Mouse (Mus musculus) midbrain, embryonic 15.5 days (tissue): ENCODE results near the gene Hes2. TPM values are rescaled to one million over a fixed set of nuclear protein-coding genes. Genes with fewer than 3 reads are reported as not detected.

ENCODE experiments used
- ATAC-seq: fragments of 200-750 bp; cut with Nextera tagmentation; replicated peaks from 2 replicates; pipeline ENCODE4 v1.8.0; 2017; ENCODE audit warnings: moderate TSS enrichment
- H3K27ac ChIP-seq: fragments of 300-500 bp; sonication (generic); 2 replicates; pipeline ENCODE4 v1.5.1; 2015; ENCODE audit warnings: mild to moderate bottlenecking, inconsistent platforms
- H3K27me3 ChIP-seq: fragments of 300-500 bp; sonication (generic); replicated peaks from 2 replicates; pipeline ENCODE4 v1.6.1; 2015; ENCODE audit warnings: inconsistent platforms
- H3K36me3 ChIP-seq: fragments of 300-500 bp; sonication (generic); replicated peaks from 2 replicates; pipeline ENCODE4 v1.6.1; 2015; ENCODE audit warnings: inconsistent platforms
- H3K4me1 ChIP-seq: fragments of 300-500 bp; sonication (generic); 2 replicates; pipeline ENCODE4 v1.6.1; 2015; ENCODE audit warnings: inconsistent platforms
- H3K4me2 ChIP-seq: fragments of 300-500 bp; sonication (generic); 2 replicates; pipeline ENCODE4 v1.6.1; 2015; ENCODE audit warnings: inconsistent platforms, mild to moderate bottlenecking, moderate library complexity
- H3K4me3 ChIP-seq: fragments of 300-500 bp; sonication (generic); 2 replicates; pipeline ENCODE4 v1.5.1; 2015; ENCODE audit warnings: mild to moderate bottlenecking, inconsistent platforms
- H3K9ac ChIP-seq: fragments of 300-500 bp; sonication (generic); 2 replicates; pipeline ENCODE4 v1.6.1; 2015; ENCODE audit warnings: mild to moderate bottlenecking, inconsistent platforms
- H3K9me3 ChIP-seq: fragments of 300-500 bp; sonication (generic); 2 replicates; pipeline ENCODE4 v1.6.1; 2016; ENCODE audit warnings: inconsistent platforms
- WGBS: fragments of 180-500 bp; shearing (Covaris S2); methylation state at CpG from one replicate; pipeline ENCODE4 v1.1.7; 2015; ENCODE audit warnings: mixed read lengths; 5-methylcytosine and 5-hydroxymethylcytosine counted together
- polyA plus RNA-seq: library from polyadenylated mRNA; unstranded; fragments of >200 nt; fragmentation: Nextera tagmentation; extraction: Ambion mirVana; gene quantifications from 2 replicates; pipeline ENCODE4 v1.2.1, GENCODE M21; 2015

Hes2 gene
- polyA plus RNA-seq, 1 experiment from 2014 or later: not detected

DNA sequence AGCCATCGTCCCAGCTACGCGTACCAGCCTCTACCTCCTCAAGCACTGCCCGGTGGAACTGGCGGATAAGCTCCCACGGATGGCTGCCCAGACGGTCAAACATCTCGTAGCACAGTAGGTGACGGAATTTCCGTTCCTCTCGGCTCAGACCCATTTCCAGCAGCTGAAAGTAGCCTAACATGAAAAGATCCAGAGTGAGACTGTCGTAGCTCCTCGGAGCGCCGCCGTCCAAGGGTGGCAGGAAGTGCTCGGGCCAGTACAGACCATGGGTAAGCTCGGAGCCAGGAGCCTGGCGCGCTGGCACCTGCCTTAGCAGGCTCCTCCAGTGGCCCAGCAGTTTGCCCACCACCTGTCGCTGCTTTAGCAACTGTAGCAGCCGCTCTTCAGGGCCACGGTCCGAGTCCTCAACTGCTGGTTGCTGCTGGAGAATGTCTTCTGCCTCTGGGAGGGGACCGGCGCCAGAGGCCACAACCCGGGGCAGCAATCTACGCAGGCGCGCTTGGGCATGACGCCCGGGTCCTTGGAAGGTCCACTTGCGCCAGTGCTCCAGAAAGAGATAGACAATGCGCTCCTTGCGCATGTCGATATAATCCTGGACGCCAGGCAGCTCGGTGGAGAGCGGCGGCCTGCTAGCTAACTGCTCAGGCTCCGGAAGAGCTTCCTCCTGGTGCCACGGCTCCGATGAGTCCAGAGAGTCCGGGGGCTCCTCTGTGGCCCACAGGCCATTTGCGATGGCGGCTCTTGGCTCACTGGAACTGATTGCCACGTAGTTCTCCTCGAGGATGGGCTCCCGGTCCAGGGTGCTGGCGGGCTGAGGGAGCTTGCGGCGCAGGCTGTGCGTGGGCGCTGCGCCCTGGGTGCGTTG, 33.3 kb upstream of the Hes2 start:
- 2% methylated on average over 56 of the region's 56 CpGs for WGBS

GRCm38 (mm10) chr4:152126026-152126920, 32.4 kb upstream of the Hes2 start:
- ATAC-seq: no peak
- peaks cover 98% of the 10 kb centered on the region for H3K27me3 ChIP-seq
- peak overlapping the region; percentile 26 for H3K4me3 ChIP-seq
- no peak overlapping the region for H3K9ac ChIP-seq
- WGBS: 3% methylated on average over 65 of the region's 65 CpGs
- H3K9me3 ChIP-seq: no peaks in the 10 kb centered on the region
- peak overlapping the region; percentile 42 for H3K4me2 ChIP-seq
- H3K27ac ChIP-seq: no peak overlapping the region
- H3K4me1 ChIP-seq: peaks cover 29% of the 10 kb centered on the region
- no peaks in the 10 kb centered on the region for H3K36me3 ChIP-seq

More for the DNA sequence above, 33.3 kb upstream of the Hes2 start:
- no peak overlapping the region for H3K9ac ChIP-seq
- H3K27ac ChIP-seq: no peak overlapping the region
- H3K27me3 ChIP-seq: peaks cover 99% of the 10 kb centered on the region
- peaks cover 29% of the 10 kb centered on the region for H3K4me1 ChIP-seq
- ATAC-seq: no peak
- H3K4me2 ChIP-seq: peak overlapping the region; percentile 42
- H3K9me3 ChIP-seq: no peaks in the 10 kb centered on the region
- peak overlapping the region; percentile 26 for H3K4me3 ChIP-seq
- H3K36me3 ChIP-seq: no peaks in the 10 kb centered on the region

DNA sequence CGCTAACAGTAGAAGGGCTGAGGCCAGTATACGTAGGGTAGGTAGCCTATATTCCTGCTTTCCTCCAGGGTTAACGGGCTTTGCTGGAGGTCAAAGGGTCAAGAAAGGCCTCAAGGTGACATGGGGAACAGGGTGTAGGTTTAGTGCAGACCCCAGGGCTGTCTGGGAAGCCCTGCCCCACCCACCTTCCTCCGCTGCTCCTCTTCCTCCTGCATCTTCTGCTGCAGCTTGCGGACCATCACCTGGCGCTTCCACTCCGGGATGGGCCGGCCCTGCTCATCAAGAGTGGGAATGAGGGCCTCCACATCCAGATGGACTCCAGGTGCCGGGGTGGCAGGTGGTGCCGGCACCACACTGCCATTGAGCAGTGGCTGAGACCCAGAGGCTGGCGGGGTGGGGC, 30.8 kb upstream of the Hes2 start:
- no peak overlapping the region for H3K4me2 ChIP-seq
- no peak for ATAC-seq

DNA sequence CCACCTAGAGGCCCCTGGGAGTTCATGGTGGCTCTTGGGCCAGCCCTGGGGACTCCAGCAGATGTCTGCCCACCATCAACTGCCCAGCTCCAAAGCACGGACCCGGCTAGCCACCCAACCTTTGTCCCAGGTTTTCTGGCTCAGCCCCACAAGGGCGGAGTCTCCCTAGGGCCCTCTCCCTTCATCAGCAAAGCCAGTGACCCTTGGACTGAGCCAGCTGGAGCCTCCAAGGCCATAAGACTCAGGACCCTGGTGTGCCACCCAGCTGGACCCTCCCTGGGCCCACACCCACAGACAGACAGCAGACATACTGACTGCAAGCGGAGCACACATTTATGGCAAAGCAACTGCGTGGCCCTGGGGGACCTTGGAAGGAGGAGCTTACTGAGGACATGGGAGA, 29.9 kb upstream of the Hes2 start:
- no peak for ATAC-seq
- H3K27me3 ChIP-seq: peaks cover 98% of the 10 kb centered on the region
- 54% methylated on average over 5 of the region's 5 CpGs for WGBS

More for the DNA sequence above, 30.8 kb upstream of the Hes2 start:
- Histone ChIP-seq H3K36me3 (no peaks in the 10 kb centered on the region), H3K4me3 (no peak overlapping the region), H3K27ac (no peak overlapping the region), H3K9me3 (no peaks in the 10 kb centered on the region), H3K4me1 (peaks cover 35% of the 10 kb centered on the region), H3K27me3 (peaks cover 98% of the 10 kb centered on the region), H3K9ac (no peak overlapping the region)
- 75% methylated on average over 11 of the region's 11 CpGs for WGBS

DNA sequence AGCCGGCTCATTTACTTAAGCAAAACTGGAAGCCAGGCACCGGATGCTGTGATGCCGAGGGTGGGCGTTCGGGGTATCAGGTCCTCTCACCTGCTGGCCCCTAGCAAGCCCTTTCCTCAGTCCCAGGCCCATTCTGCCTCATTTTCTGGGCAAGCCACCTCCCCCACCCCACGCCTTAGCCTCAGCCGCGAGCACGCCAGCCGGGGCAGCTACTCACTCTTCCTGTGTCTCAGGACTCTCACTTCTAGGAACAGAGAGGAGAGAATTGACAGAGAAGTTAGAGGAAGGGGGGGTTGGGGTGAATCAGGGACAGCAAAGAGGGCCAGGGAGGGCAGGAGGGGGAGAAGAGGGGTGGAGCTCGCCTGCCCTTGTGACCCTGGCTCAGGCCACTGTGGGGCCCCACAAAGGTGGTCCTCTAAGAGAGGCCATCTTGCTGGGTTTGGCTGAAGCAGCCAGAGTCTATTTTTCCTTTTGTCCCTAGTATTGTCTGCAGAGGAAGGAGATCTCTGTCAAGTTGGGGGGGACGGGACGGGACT, 29.2 kb upstream of the Hes2 start:
- H3K27me3 ChIP-seq: peaks cover 98% of the 10 kb centered on the region
- H3K9ac ChIP-seq: no peak overlapping the region
- ATAC-seq: no peak
- H3K36me3 ChIP-seq: no peaks in the 10 kb centered on the region
- no peak overlapping the region for H3K4me3 ChIP-seq
- 28% methylated on average over 13 of the region's 13 CpGs for WGBS
- H3K4me2 ChIP-seq: no peak overlapping the region
- no peak overlapping the region for H3K27ac ChIP-seq
- H3K9me3 ChIP-seq: no peaks in the 10 kb centered on the region
- peaks cover 35% of the 10 kb centered on the region for H3K4me1 ChIP-seq

More for the DNA sequence above, 29.9 kb upstream of the Hes2 start:
- no peak overlapping the region for H3K27ac ChIP-seq
- H3K9me3 ChIP-seq: no peaks in the 10 kb centered on the region
- no peak overlapping the region for H3K4me3 ChIP-seq
- H3K4me2 ChIP-seq: no peak overlapping the region
- H3K36me3 ChIP-seq: no peaks in the 10 kb centered on the region
- no peak overlapping the region for H3K9ac ChIP-seq
- H3K4me1 ChIP-seq: peaks cover 35% of the 10 kb centered on the region

DNA sequence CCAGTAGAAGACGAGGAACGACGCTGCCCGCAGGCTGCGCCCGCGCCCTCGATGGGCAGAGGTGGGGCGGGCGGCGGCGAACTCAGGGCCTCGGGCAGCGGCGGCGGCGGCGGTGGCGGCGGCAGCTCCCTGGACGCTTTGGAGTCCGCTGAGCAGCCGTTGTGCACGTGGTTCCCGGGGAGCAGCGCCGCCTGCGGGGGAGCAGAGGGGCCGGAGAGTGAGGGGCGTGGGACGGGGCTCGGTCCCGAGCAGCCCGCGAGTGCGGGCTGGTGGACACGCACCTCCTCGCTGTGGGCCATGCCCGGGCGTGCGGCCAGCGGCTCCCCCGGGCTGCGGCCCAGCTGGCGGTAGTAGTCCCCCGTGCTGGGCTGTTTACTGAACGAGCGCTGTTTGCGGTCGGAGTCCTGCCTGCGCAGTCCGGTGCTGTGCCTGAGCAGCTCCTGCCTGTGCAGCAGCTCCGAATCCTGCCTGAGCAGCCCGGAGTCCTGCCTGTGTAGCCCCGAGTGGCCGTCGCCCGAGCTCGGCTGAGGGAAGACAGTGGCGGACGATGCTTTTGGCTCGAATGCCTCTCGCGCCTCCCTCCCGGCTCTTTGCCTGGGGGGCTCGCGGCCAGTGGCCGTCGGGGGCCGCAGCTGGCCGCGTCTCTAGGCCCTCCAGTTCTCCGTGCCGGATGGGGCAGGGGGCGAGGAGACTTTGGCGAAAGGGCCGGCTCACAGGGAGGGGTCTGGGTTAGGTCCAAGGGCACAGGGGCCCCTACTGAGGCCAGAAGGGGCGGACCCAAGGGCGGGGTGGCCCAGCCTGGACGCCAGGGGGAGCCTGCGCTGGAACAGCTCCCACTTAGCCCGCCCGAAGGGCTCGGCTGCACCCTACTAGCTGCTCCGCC, 27.7 kb upstream of the Hes2 start:
- Histone ChIP-seq H3K4me3 (peak overlapping the region; percentile 30), H3K9me3 (no peaks in the 10 kb centered on the region), H3K4me1 (peaks cover 25% of the 10 kb centered on the region), H3K36me3 (no peaks in the 10 kb centered on the region), H3K27me3 (peaks cover 84% of the 10 kb centered on the region), H3K9ac (peak overlapping the region; percentile 16; the same call in 1 of the 2 replicates), H3K27ac (no peak overlapping the region), H3K4me2 (peak overlapping the region; percentile 56)
- ATAC-seq: peak; percentile 77
- WGBS: under 1% methylated on average over 58 of the region's 85 CpGs

- H3K4me2 ChIP-seq: peak overlapping the region; percentile 56; the same call in 1 of the 2 replicates
- no peaks in the 10 kb centered on the region for H3K9me3 ChIP-seq
- peaks cover 76% of the 10 kb centered on the region for H3K27me3 ChIP-seq
- no peak overlapping the region for H3K27ac ChIP-seq
- no peak for ATAC-seq
- H3K9ac ChIP-seq: no peak overlapping the region
- H3K4me3 ChIP-seq: 0 out of 2 replicates have a peak overlapping the region, but pooled peaks have one; percentile 30
- 6% methylated on average over 50 of the region's 50 CpGs for WGBS
- H3K4me1 ChIP-seq: peaks cover 17% of the 10 kb centered on the region
- H3K36me3 ChIP-seq: no peaks in the 10 kb centered on the region
These were observed 26.6 kb upstream of the Hes2 start for GRCm38 (mm10) chr4:152131809-152132771.

GRCm38 (mm10) chr4:152132772-152133169, 25.9 kb upstream of the Hes2 start:
- no peak overlapping the region for H3K27ac ChIP-seq
- H3K4me1 ChIP-seq: peaks cover 17% of the 10 kb centered on the region
- no peaks in the 10 kb centered on the region for H3K9me3 ChIP-seq
- WGBS: 30% methylated on average over 10 of the region's 10 CpGs
- H3K9ac ChIP-seq: no peak overlapping the region
- H3K27me3 ChIP-seq: peaks cover 70% of the 10 kb centered on the region
- no peak overlapping the region for H3K4me3 ChIP-seq
- no peak for ATAC-seq
- H3K4me2 ChIP-seq: no peak overlapping the region
- H3K36me3 ChIP-seq: no peaks in the 10 kb centered on the region

GRCm38 (mm10) chr4:152133213-152133612, 25.5 kb upstream of the Hes2 start:
- H3K4me3 ChIP-seq: no peak overlapping the region
- no peak overlapping the region for H3K27ac ChIP-seq
- no peaks in the 10 kb centered on the region for H3K36me3 ChIP-seq
- H3K27me3 ChIP-seq: peaks cover 67% of the 10 kb centered on the region
- no peak for ATAC-seq
- WGBS: 48% methylated on average over 5 of the region's 5 CpGs
- H3K9me3 ChIP-seq: no peaks in the 10 kb centered on the region
- H3K9ac ChIP-seq: no peak overlapping the region
- no peak overlapping the region for H3K4me2 ChIP-seq
- peaks cover 17% of the 10 kb centered on the region for H3K4me1 ChIP-seq

- Histone ChIP-seq H3K4me3 (no peak overlapping the region), H3K9ac (no peak overlapping the region), H3K4me2 (no peak overlapping the region), H3K27me3 (peaks cover 64% of the 10 kb centered on the region), H3K27ac (no peak overlapping the region), H3K36me3 (no peaks in the 10 kb centered on the region), H3K4me1 (peaks cover 24% of the 10 kb centered on the region), H3K9me3 (no peaks in the 10 kb centered on the region)
- ATAC-seq: no peak
These were observed 24.2 kb upstream of the Hes2 start for GRCm38 (mm10) chr4:152134507-152134906.
